Mouse (Mus musculus): ENCODE data around the gene Hic1.

- TF ChIP-seq CTCF (IDR thresholded peaks at IDR 0.05) (no peak), EP300 (IDR thresholded peaks at IDR 0.05) (no peak)
Measured at GRCm38 (mm10) chr11:75197956-75198355, 28.6 kb upstream of the Hic1 start.
